Mouse (Mus musculus): Measurements from ENCODE around the gene Palb2. TPM values are rescaled to one million over a fixed set of nuclear protein-coding genes. Genes with fewer than 3 reads are reported as not detected.
"Not testable (repeated sequence)": the region's sequence is repeated elsewhere in the genome, so short reads cannot be mapped to it uniquely, and the experiment has no call there.

Palb2 gene
- polyA plus RNA-seq, 1 experiment from 2014 or later, result 8.2 TPM

GRCm38 (mm10) chr7:122108206-122108605 lies 24.6 kb downstream of the Palb2 start:
- no peaks in the 10 kb centered on the region for H3K27me3 ChIP-seq (ENCODE audit: insufficient read depth, low read length)
- no peak overlapping the region for H3K4me2 ChIP-seq (ENCODE audit: low read length)
- ATAC-seq (replicated peaks; ENCODE audit: low FRiP score, low read depth) (no peak), DNase-seq (ENCODE audit: low spot score) (no peak)
- H3K9me3 ChIP-seq (replicated peaks; ENCODE audit: low read length), result no peaks in the 10 kb centered on the region
- no peak overlapping the region for H3K27ac ChIP-seq
- H3K36me3 ChIP-seq (ENCODE audit: insufficient read depth, low read length), result peaks cover 9% of the 10 kb centered on the region; the same call in 1 of the 2 replicates
- H3K9ac ChIP-seq (ENCODE audit: low read depth, low read length), result no peak overlapping the region
- H3K4me3 ChIP-seq (replicated peaks; ENCODE audit: low read depth, low read length), result no peak overlapping the region
- no peaks in the 10 kb centered on the region for H3K4me1 ChIP-seq (replicated peaks; ENCODE audit: insufficient read depth, low read length)
- TF ChIP-seq CTCF (IDR thresholded peaks at IDR 0.05; ENCODE audit: low read depth), result no peak
- 96% methylated on average over 6 of the region's 6 CpGs for WGBS

- DNase-seq (ENCODE audit: low spot score) (peak; percentile 94), ATAC-seq (replicated peaks; ENCODE audit: low FRiP score, low read depth) (peak; percentile 98)
- Histone ChIP-seq H3K4me3 (replicated peaks; ENCODE audit: low read depth, low read length) (peak within 1 kb of the TSS; percentile 73), H3K9ac (ENCODE audit: low read depth, low read length) (peak within 1 kb of the TSS; percentile 88), H3K4me1 (replicated peaks; ENCODE audit: insufficient read depth, low read length) (0 out of 2 replicates have a peak, but pooled peaks cover 7% of the 10 kb centered on the region), H3K27ac (peak within 1 kb of the TSS; percentile 62), H3K36me3 (ENCODE audit: insufficient read depth, low read length) (0 out of 2 replicates have a peak, but pooled peaks cover 3% of the 10 kb centered on the region), H3K9me3 (replicated peaks; ENCODE audit: low read length) (no peaks in the 10 kb centered on the region), H3K4me2 (ENCODE audit: low read length) (peak within 1 kb of the TSS; percentile 69), H3K27me3 (ENCODE audit: insufficient read depth, low read length) (no peaks in the 10 kb centered on the region)
- TF ChIP-seq CTCF (IDR thresholded peaks at IDR 0.05; ENCODE audit: low read depth), result peak; percentile 70
- whole genome bisulfite sequencing, result under 1% methylated on average over 38 of the region's 43 CpGs
Measured at GRCm38 (mm10) chr7:122101747-122102244, 31.0 kb downstream of the Palb2 start, which contains the start of gene Ndufab1. TSS of gene Ndufab1 (minus strand) at chr7:122101886.

- not testable (repeated sequence) for H3K4me1 ChIP-seq (replicated peaks; ENCODE audit: insufficient read depth, low read length); H3K9me3 ChIP-seq (replicated peaks; ENCODE audit: low read length); H3K27me3 ChIP-seq (ENCODE audit: insufficient read depth, low read length); H3K36me3 ChIP-seq (ENCODE audit: insufficient read depth, low read length)
- H3K27ac ChIP-seq, result peak overlapping the region; percentile 62
- DNase-seq (ENCODE audit: low spot score) (peak; percentile 25), ATAC-seq (replicated peaks; ENCODE audit: low FRiP score, low read depth) (peak; percentile 79)
- peak overlapping the region; percentile 73 for H3K4me3 ChIP-seq (replicated peaks; ENCODE audit: low read depth, low read length)
- peak overlapping the region; percentile 88 for H3K9ac ChIP-seq (ENCODE audit: low read depth, low read length)
- H3K4me2 ChIP-seq (ENCODE audit: low read length), result peak overlapping the region; percentile 69
- WGBS, result 5% methylated on average over 25 of the region's 28 CpGs
Measured at GRCm38 (mm10) chr7:122101014-122101746, 31.6 kb downstream of the Palb2 start.

- Histone ChIP-seq H3K4me3 (replicated peaks; ENCODE audit: low read depth, low read length) (no peak overlapping the region), H3K36me3 (ENCODE audit: insufficient read depth, low read length) (peaks cover 25% of the 10 kb centered on the region), H3K9ac (ENCODE audit: low read depth, low read length) (no peak overlapping the region), H3K9me3 (replicated peaks; ENCODE audit: low read length) (no peaks in the 10 kb centered on the region), H3K4me2 (ENCODE audit: low read length) (no peak overlapping the region), H3K27me3 (ENCODE audit: insufficient read depth, low read length) (no peaks in the 10 kb centered on the region), H3K27ac (no peak overlapping the region), H3K4me1 (replicated peaks; ENCODE audit: insufficient read depth, low read length) (0 out of 2 replicates have a peak, but pooled peaks cover 7% of the 10 kb centered on the region)
- DNase-seq (ENCODE audit: low spot score), result peak; percentile 82
- WGBS, result 61% methylated on average over 4 of the region's 4 CpGs
- peak; percentile 91 for TF ChIP-seq CTCF (IDR thresholded peaks at IDR 0.05; ENCODE audit: low read depth)
- ATAC-seq (replicated peaks; ENCODE audit: low FRiP score, low read depth), result no peak
Measured at GRCm38 (mm10) chr7:122099222-122099621, 33.6 kb downstream of the Palb2 start.

GRCm38 (mm10) chr7:122098009-122098408 lies 34.8 kb downstream of the Palb2 start:
- no peak for TF ChIP-seq CTCF (IDR thresholded peaks at IDR 0.05; ENCODE audit: low read depth)
- no peak overlapping the region for H3K4me3 ChIP-seq (replicated peaks; ENCODE audit: low read depth, low read length)
- no peak overlapping the region for H3K9ac ChIP-seq (ENCODE audit: low read depth, low read length)
- 0 out of 2 replicates have a peak, but pooled peaks cover 7% of the 10 kb centered on the region for H3K4me1 ChIP-seq (replicated peaks; ENCODE audit: insufficient read depth, low read length)
- DNase-seq (ENCODE audit: low spot score), result no peak
- peaks cover 28% of the 10 kb centered on the region for H3K36me3 ChIP-seq (ENCODE audit: insufficient read depth, low read length)
- H3K27ac ChIP-seq, result no peak overlapping the region
- H3K27me3 ChIP-seq (ENCODE audit: insufficient read depth, low read length), result no peaks in the 10 kb centered on the region
- 80% methylated on average over 3 of the region's 3 CpGs for WGBS
- ATAC-seq (replicated peaks; ENCODE audit: low FRiP score, low read depth), result no peak
- no peak overlapping the region for H3K4me2 ChIP-seq (ENCODE audit: low read length)
- H3K9me3 ChIP-seq (replicated peaks; ENCODE audit: low read length), result no peaks in the 10 kb centered on the region

GRCm38 (mm10) chr7:122094564-122095330 lies 38.0 kb downstream of the Palb2 start:
- no peak for ATAC-seq (replicated peaks; ENCODE audit: low FRiP score, low read depth)
- peak; percentile 34; the same call in 1 of the 2 replicates for TF ChIP-seq CTCF (IDR thresholded peaks at IDR 0.05; ENCODE audit: low read depth)
- peaks cover 53% of the 10 kb centered on the region for H3K36me3 ChIP-seq (ENCODE audit: insufficient read depth, low read length)

More at GRCm38 (mm10) chr7:122094564-122095330, 38.0 kb downstream of the Palb2 start:
- WGBS, result 91% methylated on average over 2 of the region's 2 CpGs
- H3K9ac ChIP-seq (ENCODE audit: low read depth, low read length), result no peak overlapping the region
- no peak overlapping the region for H3K27ac ChIP-seq
- H3K4me2 ChIP-seq (ENCODE audit: low read length), result no peak overlapping the region
- H3K4me3 ChIP-seq (replicated peaks; ENCODE audit: low read depth, low read length), result no peak overlapping the region
- H3K27me3 ChIP-seq (ENCODE audit: insufficient read depth, low read length), result no peaks in the 10 kb centered on the region
- H3K4me1 ChIP-seq (replicated peaks; ENCODE audit: insufficient read depth, low read length), result no peaks in the 10 kb centered on the region
- no peaks in the 10 kb centered on the region for H3K9me3 ChIP-seq (replicated peaks; ENCODE audit: low read length)
- peak; percentile 10 for DNase-seq (ENCODE audit: low spot score)
